Mouse (Mus musculus) 416B (cell line): ENCODE measurements around the gene Serpina3b.
"Not testable (repeated sequence)": the region's sequence is repeated elsewhere in the genome, so short reads cannot be mapped to it uniquely, and the experiment has no call there.

ENCODE experiments used
- DNase-seq: peaks from one replicate; pipeline ENCODE4 v3.0.0; 2011; ENCODE audit warnings: low read depth

The Serpina3b gene

GRCm38 (mm10) chr12:104127696-104128095 lies at the start of gene Serpina3b:
Gene Serpina3b (plus strand): TSS chr12:104127996.
- no peak for DNase-seq

- no peak for DNase-seq
Observed at GRCm38 (mm10) chr12:104090119-104090518, 37.7 kb upstream of the Serpina3b start.

DNA sequence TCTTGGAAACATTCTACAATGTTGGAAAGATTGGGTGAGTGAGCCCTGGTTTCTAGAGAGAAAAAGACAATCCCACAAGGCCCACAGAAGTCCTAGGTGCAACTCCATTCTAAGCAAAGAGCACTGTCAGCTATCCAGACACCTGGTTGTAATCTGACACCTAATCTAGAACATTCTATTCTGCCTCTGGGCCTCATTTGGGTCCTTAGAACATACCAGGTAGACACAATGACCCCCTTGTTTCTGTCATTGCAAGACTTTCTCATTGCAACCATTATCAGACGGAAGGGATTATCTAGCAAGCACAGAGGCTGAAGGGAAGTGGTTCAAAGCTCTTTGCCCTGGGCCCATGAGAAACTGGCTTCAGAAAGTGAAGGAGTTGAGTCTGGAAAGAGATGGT lies 36.5 kb upstream of the Serpina3b start:
- DNase-seq = no peak

DNA sequence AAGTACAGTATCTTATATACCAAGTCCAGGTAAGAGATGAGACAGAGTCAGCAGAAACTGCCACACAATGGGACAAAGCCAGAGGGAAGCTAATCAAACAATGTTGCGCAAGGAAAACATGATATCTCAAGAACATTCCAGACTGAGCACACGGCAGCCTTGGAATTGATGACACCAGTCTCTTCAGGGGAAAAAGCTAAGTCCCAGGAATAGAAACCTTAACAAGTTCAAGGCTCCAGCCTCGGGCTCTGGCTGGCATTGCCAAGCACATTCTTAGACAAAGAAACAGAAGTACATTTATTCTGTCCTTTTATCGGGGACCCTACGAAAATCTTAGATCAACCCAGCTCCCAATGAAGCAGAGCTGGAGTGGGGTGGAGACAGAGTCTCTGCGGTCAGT lies 27.0 kb upstream of the Serpina3b start, which contains the start of gene Serpina5:
Serpina5 (plus strand) TSS at position 346 of the 400 bp plus-strand sequence.
- DNase-seq = no peak

DNA sequence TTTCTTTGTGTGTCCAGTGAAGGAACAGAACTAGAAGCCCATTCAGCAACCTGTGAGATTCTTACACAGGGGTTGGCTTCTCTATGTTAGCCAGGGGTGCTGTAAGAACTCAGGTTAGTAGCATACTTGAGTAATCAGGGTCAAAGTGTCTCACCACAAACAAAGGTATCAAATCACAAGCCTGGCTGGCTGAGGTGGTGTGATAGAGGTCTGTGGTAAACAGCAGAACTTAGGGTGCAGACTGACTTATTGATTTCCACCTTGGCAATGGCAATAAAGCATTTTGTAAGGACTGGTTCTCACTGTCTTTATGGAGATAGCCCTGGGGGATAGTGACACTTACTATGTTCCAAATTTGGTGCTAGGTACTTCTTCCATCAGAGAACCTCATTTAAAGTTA lies 21.9 kb upstream of the Serpina3b start:
- DNase-seq = no peak

DNA sequence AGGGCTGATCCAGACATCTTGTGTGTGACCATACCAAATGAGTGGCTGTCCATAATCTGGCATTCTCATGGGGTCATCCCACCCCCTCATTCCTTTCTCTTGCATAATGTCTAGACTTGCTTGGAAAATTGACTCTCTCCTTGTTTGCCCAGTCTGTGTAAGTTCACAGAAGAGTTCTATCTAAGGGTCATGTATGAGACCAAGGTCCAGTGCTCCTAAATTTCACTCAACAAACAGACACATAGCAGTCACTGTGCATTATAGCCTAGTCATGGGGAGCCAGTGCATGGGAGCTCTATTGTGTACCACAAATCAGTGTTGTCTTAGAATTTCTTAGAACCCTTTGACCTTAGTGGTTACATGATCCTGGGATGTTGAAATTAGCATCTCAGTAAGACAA lies 20.9 kb upstream of the Serpina3b start:
- DNase-seq = no peak

GRCm38 (mm10) chr12:104108507-104108906 lies 19.3 kb upstream of the Serpina3b start:
- no peak for DNase-seq

DNA sequence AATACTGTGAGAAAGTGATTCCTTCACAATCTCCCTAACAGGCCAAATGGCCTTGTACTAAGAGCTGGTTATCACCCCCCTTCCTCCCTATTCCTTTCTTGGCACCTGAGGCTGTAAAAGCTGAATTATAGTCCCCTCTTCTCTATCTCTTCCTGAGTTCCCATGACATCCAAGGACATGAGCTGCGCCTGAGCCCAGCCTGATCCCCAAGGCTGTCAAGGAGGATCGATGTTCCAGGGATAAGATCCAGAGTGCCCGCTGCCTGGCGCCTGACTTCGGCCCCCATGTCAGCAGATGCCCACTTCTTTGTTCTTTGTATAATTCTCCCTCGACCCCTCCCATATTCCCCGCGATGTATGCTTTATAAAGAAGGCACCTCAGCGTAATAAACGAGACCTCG lies 15.5 kb upstream of the Serpina3b start, which contains the start of gene Serpina3a:
Serpina3a (plus strand) TSS at position 392 of the 400 bp plus-strand sequence.
- not testable (repeated sequence) for DNase-seq

DNA sequence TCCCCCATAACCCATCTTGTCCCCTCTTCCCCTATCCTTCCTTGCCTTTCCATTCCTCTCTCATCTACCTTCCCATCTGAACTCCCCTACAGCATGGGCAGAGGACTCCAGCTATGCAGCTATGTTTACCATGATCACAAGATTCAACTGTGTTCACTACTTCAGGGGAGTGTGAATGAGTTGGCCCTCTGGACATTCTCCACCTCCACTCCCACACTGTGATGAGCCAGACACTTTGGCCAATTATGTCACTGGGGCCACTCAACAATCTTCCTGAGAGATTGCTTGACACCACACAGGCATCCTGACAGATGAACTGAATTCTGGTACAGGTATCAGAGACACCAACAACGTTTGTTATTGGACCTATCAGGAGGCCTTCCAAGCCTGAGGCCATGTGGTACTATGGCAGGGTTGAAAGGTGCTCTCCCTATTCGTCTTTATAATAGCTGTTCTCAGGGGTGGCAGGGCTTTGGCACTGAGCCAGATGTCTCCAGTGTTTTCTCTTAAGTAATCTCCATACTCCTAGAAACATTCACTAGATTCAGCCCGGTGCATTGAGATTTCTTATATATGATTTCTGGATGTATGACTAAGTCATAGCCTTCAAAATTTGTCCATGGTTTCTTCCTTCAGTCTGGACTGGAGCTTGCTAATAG lies 12.7 kb upstream of the Serpina3b start:
- DNase-seq = no peak

GRCm38 (mm10) chr12:104123097-104123496 lies 4.7 kb upstream of the Serpina3b start:
- DNase-seq = no peak

- DNase-seq = peak; percentile 53
Observed at GRCm38 (mm10) chr12:104123996-104124395, 3.8 kb upstream of the Serpina3b start.

GRCm38 (mm10) chr12:104125021-104125560 lies 2.7 kb upstream of the Serpina3b start:
- no peak for DNase-seq

- peak; percentile 49 for DNase-seq
Observed at GRCm38 (mm10) chr12:104131041-104131440, 3.2 kb downstream of the Serpina3b start.

DNA sequence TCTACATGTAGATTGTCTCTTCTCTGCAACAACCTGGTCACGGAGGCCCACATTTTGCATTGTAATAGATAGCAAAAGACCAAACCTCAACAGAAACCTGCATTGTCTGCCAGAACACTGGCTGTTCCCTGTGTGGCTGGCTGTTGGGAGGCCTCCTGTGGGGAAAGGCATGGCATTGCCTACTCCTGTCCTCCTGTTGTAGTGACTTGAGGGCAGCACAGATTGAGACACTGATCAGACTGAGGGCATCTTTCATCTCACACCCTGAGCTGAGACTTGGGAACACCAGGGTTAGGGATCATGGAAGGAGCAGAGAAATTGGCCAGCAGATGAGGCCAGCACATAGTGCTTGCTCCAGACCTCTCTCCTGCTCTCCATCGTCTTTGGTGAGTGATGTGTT lies 10.4 kb downstream of the Serpina3b start:
- DNase-seq = no peak

GRCm38 (mm10) chr12:104140543-104141103 lies 12.8 kb downstream of the Serpina3b start:
- peak; percentile 8 for DNase-seq

- no peak for DNase-seq
Observed at GRCm38 (mm10) chr12:104141506-104141905, 13.7 kb downstream of the Serpina3b start.

DNA sequence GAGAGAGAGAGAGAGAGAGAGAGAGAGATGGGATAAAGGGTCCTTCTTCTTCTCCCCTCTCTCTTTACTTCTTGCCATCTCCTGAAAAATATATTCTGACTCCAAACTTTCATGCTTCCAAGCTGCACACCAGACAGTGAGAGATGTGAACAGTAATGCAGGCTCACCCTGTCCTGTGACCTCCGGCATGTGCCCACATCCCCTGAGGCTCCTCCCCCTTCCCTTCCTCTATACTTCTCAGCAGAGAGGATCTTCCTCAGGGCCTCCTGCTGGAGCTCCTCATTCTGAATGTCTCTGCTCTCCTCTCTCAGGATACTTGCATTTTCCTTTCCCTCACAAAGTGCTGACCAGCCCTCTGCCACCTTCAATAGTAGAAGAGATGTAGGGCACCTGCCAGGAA lies 14.6 kb downstream of the Serpina3b start:
- DNase-seq = no peak

- DNase-seq = no peak
Observed at GRCm38 (mm10) chr12:104143286-104143685, 15.5 kb downstream of the Serpina3b start.

DNA sequence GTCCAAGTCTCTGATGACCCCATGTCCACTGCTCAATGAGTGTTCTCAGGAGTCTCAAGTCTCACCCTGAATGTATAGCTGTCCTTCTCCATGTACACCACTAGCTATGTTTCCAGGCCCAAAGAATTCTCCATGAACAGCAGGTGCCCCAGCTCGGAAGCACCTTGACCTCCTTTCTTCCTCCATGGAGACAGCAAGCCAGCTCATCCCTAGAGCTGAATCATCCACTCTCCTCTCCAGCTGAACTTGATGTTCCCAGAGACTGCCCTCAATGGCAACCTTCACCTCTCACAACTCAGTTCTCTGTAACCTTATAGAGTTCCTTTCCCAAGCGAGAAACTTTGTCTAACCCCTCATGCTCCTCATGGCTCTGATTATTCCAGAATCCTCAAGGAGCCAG lies 17.8 kb downstream of the Serpina3b start:
- DNase-seq = no peak

- no peak for DNase-seq
Observed at GRCm38 (mm10) chr12:104151989-104152388, 24.2 kb downstream of the Serpina3b start.

GRCm38 (mm10) chr12:104153041-104153645 lies 25.3 kb downstream of the Serpina3b start:
- DNase-seq = no peak

DNA sequence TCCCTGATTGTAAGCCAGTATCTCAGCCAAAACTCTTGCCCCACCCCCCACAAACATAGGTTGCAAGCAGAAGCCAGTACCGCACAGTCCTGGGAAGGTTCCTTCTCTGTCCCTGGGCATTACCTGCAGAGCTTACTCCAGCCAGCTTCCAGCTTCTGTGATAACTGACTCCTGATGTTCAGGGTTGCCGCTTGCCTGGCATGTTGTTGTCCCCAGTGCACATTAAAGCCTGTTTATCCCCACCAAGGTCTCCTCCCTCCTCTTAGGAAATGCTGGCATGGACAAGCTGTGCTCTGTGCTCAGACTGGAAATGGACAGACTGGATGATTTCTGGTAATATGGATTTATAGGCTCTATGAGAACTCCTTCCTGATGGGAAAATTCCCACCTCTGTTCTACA lies 25.9 kb downstream of the Serpina3b start, which contains the start of gene Serpina3c:
Serpina3c (minus strand) TSS at position 215 of the 400 bp plus-strand sequence.
- no peak for DNase-seq

GRCm38 (mm10) chr12:104174747-104175146 lies 47.0 kb downstream of the Serpina3b start:
- DNase-seq = peak; percentile 32
